Mouse (Mus musculus) cerebellum, adult 9-11 months (tissue): ENCODE measurements around the gene Grhpr.
A peak's percentile ranks its signal among the peaks of the same experiment; 100 is the strongest.
"Not testable (repeated sequence)": the region's sequence is repeated elsewhere in the genome, so short reads cannot be mapped to it uniquely, and the experiment has no call there.

Experiments used
- DNase-seq: peaks from one replicate; pipeline ENCODE4 v3.0.0; 2022

Grhpr gene

DNA sequence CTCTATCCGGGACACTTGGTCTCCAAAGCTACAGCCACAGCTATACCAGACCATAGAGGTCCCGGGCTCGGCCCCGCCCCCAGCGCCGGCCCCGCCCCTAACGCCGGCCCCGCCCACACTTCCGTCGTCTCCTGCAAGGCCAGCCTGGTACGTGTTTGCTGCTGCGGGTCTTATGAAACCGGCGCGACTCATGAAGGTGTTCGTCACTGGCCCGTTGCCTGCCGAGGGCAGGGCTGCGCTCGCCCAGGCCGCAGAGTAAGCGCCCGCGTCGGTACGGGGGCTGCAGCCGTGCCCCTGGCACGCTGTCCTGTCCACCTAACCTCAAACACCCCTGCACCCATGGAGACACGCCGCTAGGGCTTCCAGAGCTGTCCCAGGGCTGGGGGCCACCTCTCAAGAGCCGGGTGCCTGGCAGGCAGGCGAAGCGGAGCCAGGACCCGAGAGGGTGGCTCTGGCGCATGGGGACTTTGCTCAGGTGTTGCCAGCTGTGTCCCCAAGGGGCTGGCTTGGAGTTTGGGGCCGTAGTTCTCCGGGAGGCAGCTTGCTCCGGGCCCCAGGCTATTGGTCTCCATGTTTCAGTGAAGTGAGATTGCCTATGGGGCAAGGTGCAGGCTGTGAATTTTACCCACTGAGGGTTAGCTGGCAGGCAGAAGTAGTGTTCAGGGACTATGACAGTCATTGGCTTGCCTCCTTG, at the start of gene Grhpr:
Gene Grhpr (plus strand): TSS at position 116 of the 694 bp plus-strand sequence.
- peak; percentile 83 for DNase-seq

DNA sequence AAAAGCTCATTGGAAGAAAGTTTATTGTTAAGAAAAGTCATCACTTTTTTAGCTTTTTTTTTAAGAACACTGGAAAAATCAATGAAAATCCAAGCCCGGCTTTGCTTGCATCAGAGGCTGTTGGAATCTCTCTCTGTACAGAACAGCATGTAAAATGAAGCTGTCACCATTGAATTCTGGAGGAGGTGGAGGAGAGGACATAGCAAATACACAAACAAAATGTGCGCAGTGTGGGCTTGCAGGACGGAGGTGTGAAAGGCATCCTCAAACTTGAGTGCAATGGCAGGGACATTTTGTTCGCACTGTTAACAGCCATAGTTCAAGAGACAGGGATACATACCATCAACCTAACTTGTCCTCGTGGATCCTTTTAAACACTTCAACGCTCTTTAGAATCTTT, 49.5 kb upstream of the Grhpr start:
- DNase-seq = no peak

DNA sequence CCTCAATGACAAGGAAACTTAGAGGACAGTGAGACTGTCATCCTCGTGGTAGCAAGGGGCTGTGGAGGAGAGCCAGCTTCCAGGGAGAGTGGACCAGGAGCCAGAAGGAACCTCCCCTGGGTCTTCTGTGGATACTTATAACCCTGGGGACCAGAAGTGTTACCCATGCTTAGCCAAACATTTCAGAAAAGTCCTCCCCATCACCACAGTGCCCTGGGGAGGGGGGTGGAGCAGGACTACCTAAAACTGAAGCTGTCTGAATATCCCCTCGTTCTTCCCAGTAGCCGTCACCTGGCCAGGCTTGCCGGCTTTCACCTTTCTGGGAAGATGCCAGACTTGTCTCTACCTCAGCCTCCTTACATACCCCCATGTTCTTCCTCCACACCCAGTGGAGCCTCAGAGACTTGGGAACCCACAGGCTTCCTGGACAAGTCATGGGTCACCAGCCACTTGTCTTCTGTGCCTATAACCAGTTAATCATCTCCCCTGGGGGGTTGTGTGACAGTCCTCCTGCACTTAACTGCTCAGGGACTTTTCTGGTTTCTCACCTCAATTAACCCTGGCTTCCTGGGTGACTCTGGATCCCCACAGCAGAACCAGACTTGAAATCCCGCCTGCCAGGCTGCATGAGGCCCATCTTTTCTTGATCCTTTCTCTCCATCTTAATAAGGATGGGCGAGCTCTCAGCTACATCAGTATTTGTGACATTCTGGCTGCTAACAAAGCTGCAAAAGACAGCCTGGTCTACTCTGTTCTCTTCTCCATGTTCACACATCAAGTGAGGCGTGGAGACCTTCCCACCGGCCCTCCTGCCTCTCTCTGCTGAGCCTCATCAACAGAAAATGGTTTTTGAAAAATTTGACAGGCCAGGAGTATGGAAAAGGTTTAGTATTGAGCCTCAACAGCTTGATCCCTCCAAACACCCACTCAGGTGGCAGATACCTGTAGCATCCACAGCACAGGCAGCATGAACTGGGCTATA, 42.5 kb upstream of the Grhpr start:
- no peak for DNase-seq

DNA sequence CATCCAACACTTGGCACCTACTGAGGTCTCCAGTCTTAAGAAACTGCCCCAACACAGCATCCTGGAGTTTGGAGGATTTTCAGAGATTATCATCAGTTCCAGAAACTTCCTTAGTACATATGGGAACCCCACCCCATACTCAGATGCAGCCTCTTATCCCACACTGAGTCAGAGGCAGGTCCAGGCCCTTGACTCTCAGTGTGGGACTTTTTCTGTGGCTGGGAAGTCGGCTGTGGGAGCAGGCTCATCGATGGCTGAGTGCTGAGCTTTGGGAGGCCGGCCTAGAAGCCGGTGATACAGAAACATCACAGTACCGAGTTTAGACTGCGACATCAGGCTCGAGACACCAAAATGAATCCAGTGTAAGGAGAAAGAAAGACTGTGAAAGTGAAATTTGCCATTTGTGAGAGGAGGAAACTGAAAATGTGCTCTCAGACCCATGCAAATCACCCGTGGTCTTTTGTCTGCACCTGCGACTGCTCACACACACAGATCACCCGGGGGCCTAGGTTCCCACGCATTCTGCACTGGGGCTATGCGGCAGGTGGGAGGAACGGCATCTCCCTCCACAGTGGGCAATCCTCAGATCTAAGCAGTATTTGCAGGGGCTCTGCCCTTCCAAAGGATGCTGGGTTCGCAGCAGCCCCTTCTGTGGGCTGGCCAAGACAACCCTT, 41.5 kb upstream of the Grhpr start:
- no peak for DNase-seq

DNA sequence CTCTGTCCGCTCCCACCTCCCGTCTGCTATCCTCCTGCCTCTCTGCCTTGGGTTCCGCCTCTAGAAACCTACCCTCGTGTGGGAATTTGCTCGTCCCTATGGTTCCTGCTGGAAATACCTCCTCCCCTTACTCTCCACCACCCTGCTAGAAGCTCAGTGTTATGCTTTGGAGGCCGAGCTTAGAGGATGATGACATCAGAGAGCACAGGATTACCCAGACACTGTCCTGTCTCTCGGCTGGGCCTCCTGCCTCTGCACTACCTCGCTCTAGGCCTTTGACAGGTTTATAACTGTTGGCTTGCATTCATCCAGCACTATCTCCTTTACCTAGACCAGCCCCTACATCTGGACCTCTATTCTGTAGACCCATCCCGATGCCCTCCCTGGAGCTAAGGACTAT, 40.9 kb upstream of the Grhpr start:
- no peak for DNase-seq

DNA sequence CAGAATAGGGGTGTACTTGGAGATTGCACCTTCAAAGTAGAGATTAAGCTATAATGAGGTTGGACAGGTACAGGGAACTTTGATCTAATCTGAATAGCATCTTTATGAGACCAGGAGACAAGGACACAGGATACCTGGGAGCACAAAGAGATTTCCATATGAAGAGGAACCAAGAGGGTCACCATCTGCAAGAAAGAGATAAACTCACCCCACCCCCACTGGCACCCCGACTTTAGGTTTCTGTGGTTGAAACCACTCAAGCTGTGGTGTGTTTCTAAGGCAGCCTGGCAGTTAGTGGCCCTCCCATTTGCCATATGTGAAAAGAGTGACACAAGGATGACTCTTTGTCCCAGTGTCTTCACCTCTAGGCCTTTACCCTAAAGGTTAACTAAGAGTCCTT, 39.0 kb upstream of the Grhpr start:
- DNase-seq = no peak

DNA sequence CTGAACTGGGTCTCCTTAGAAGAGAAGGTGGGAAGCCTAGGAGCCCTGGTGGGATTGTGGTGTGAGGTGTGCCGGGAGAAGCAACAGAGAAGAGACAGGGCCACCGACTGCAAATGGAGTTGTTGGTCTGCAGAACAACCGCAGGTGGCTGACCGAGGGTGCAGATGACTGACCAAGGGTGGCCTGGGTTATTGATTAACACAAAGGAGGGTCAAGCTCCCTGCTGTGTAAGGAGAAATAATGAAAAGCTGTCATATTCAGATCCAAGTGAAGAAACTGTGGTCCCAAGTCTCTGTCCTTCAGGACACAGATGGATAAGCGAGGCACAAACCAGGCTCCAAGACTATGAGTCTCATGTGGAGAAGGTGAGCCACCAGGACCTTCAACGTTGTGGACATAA, 37.7 kb upstream of the Grhpr start:
- DNase-seq = no peak

DNA sequence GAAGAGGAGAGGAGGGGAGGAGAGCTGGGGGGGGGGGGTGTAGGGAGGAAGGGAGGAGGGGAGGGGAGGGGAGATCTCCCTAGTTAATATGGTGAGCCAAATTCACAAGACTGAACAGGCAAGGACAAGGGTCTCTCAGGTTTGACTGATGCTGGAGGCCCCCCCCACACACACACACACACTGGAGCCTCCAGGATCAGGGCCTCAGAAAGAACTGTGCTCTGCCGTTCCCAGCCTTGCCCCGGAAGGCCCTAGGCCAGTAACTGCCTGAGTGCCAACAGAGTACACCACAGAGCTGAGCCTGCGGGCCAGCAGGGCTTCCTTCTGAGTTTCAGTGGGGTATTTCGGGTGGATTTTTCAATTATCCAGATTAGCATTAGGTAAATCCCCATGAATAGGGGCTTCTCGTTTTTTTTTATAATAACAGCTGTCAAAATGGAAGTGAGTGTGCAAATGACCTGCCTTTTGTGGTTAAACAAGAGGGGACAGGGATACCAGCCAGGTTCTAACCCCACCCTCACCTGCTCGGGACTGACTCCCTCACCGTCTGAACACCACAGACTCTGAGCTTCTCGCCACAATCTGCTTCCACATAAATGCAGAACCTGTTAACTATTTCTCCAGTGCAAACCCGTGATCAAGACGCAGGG, 36.6 kb upstream of the Grhpr start:
- no peak for DNase-seq

DNA sequence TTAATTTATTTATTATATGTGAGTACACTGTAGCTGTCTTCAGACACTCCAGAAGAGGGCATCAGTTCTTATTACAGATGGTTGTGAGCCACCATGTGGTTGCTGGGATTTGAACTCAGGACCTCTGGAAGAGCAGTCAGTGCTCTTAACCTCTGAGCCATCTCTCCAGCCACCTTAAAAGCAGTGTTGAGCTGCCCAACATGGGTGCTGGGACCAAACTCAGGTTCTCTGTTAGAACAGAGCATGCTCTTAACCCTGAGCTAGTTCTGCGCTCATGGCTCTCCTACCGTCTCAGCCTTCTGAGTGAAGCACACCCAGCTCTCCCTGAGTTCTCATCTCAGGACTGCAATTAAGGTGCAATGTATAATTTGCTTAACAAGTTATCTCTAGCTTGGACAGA, 35.1 kb upstream of the Grhpr start:
- not testable (repeated sequence) for DNase-seq

DNA sequence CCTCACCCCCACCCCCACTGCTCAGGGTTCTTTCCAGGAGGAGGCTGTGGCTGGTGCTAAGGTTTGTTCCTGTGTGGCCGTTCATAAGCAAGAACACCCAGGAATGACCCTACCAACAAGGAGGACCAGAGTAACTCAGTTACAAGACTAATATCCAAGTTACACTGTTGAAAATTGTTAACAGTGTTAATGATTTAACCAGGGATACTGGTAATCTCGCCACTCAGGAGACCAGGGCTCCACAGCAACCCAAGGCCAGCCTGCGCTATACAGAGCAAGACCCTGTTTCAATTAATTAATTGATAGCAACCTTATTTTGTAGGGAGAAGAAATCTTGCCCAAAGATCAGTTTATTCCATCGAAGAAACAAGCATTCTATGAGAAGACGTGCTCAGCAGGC, 33.7 kb upstream of the Grhpr start:
- DNase-seq = no peak

DNA sequence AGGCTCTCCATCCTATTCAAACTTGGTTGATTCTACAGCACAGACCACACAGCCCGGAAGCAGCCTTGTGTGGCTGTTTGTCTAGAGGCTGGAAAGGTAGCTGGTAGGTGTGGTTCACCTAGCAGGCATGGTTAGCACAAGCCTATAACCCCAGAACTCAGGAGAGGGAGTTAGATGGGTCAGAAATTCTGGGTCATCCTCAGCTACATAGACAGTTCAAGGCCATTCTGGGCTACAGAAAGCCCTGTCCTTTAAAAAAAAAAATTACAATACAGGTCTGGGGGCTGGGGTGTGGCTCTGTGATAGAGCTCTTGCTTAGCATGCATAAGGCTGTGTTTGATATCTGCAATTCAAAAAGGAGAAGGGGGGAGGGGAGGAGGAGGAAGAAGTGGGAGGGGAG, 32.9 kb upstream of the Grhpr start:
- no peak for DNase-seq

DNA sequence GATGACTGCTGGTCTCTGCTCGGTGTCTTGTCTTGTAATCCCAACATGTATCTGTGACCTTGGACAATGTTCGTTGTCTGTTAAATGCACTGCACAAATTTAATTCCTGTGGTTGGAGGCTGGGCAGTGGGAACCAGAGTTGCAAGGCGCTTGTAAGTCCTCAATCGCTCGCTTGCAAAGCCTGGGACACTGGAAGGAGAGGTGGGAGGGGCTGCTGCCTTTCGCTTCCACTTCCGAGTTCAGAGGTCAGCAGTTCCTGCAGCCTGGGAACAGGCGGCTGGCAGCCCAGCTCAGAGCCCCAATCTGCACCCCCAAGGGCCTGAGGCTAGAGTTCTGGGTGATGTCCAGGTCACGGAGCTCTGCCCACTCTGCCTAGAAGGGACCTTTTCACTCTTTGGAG, 28.2 kb upstream of the Grhpr start:
- DNase-seq = no peak

DNA sequence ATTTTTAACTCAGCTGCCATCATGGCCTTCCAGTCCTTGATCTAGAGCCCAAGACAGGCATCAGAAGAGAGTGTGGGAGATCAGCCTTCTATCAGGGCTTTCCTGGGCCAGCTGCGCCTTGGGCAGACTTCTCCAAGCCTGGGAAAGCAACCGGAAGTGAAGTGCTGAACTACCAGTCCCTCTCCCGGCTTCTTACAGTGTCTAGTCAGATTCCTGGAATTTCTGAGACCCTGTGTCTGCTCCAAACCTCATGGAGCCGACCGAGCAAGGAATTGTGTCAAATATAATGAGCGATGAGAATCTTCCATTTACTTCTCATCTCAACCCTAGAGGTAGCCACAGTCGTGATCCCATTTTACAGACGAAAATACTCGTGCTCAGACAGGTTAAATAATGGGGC, 22.4 kb upstream of the Grhpr start:
- DNase-seq = no peak

DNA sequence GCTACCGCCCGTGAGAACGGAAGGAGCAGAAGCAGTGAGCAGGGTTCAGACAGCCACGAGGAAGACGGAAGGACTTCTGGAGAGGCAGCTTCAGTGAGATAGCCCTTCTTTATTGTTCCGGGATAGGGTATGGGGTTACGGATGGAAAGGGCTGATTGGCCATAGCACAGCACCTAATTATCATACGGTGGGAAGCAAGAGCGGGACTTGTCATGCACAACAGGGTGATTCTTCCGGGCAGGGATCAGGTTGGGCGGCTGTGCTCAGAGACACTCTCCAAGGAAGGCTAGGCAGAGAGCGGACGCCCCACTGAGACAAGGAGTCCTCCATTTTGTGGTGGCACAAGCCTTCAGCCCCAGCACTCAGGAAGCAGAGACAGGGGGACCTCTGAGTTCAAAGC, 22.0 kb upstream of the Grhpr start:
- no peak for DNase-seq

DNA sequence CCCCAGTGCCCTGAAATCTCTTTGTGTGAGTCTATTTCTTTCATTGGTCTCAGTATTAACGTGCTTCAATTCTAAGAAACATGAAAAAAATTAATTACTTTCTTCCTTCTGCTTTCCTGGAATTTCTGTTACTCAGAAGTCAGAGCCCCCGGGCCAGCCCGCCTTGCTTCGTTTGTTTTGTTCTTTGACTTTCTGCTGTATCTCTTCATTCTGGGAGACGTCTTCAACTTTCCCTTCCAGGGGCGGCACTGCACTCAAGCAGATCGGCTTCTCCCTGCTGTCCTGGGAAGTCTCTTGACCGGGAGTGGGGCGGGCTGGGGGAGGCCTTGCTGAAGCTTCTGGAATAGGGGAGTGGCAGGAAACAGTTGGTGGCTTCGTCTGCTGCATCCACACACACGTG, 18.0 kb upstream of the Grhpr start:
- no peak for DNase-seq

DNA sequence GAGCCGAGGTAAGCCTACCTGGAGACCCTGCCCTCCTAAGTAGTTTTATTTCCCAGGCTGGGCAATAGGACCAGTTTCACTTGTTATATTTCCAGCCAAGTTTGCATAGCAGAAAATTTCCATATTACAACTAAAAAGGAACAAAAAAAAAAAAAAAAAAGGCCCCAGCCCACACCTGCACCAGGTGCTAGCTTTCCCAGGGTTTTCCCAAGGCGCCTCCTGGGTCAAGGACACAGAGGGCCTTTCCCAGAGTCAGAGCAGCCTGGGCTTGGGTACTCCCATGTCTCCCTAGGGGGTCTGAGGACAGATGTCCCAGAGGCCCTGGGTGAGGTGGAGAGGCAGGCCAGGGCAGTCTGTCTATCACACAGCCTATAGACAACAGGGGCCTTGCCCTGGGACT, 16.0 kb upstream of the Grhpr start:
- DNase-seq = no peak

DNA sequence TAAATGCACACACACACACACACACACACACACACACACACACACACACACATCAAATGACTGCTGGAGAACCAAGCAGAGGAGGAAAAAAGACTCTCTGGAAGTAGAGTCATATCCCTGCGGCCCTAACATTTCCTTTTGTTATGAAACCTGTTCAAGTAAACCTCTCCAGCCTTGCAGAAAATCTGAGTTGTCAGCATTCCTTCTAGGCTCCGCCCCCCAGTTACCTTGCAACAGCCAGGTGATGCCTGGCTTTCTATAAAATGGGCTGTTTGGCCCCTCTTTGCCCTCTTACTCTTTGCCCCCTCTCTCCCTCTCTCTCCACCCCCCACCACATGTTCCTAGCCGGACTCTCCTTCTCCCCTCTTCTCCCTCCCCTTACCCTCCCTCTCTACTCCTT, 15.5 kb upstream of the Grhpr start:
- DNase-seq = no peak

DNA sequence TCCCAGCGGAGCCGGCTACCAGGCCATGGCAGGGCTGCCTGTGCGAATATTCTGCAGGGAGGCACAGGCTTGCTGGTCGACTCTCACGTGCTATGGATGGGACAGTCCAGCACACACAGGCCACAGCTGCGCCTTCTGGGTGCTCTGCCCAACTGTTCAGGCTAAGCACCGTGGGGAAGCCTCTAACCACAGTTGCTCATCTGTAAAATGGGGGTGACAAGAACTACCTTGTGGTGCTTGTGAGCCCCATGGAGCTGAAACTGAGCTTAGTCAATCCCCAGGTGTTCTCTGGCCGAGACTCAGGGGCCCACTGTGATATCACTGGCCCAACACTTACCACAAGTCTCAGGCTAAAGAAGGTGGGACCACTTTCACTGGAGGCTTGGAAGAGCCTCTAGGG, 13.8 kb upstream of the Grhpr start:
- no peak for DNase-seq

DNA sequence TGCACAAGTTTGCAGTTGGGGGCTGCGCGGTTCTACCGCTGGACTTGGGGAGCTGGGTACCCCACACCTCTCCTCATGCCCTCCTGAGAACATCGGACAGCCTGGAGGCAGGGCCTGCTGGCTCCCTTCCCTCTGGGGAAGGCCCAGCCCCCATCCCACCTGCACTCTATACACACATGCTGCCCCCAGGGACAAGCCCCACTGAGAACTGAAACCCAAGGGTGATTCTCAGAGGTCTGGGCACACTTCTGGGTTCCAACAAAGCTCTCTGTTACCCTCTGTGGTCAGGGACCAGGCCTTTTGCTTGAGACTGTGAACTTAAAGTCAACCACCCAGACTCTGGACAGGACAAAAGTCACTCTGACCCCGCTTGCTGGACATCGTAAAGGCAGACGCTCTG, 11.1 kb upstream of the Grhpr start:
- no peak for DNase-seq

DNA sequence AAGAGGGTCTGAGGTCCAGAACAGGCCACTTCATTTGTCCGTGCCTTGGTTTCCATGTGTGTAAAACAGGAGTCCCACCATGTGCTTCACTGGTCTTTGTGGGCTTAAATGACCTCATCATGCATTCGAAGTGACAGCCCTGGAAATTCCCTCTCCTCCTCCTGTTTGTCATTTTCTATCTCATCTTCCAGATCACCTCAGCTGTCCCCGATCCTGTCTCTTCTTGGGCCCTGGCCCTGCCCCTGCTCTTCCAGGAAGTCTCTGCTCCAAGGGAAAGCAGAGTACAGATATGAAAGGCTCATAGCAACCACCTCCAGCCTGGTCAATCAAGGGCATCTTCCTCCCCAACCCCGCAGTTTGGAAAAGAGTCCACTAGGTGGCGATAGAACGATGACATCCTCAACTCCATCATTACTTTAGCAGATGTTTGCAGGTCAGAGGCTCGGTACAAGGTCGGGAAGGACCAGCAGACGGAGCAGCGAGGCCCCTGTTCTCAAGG, 10.5 kb upstream of the Grhpr start:
- no peak for DNase-seq

DNA sequence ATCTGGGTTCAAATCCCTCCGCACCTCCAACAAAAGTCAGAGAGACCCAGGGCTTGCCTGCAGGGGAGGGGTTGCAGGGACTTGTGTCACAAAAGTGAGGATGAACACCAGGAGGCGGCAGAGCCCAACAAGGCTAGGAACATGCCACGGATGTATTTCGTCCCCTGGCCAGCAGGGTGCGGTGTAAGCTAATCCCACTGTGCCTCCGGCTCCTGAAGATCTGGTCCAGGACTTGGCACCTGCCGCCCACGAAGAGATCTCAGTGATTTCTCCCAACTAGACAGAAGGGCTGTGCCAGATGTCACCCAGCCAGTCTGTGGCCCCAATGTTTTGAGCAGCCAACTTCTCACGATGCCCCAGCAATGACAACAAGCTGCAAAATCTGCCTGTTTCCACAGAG, 7.7 kb upstream of the Grhpr start:
- DNase-seq = peak; percentile 90

DNA sequence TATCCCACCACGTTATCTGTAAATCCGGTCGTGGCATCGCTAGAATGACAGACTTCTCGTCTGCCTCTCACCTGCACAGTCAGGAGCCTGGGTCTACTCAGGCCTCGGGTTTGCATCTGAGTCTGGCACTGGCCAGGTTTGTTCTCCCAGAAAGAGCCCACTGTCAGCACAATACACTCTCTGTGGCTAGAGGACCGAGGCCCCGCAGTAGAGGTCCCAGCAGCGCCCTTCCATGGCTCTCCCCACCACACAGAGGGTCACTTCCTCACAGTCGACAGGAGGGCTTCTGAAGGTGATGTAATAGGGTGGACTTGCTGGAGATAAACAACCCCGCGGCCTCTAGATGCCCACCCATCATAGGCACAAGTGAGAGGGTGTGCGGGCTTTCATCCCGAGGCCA, 7.3 kb upstream of the Grhpr start:
- DNase-seq = no peak

DNA sequence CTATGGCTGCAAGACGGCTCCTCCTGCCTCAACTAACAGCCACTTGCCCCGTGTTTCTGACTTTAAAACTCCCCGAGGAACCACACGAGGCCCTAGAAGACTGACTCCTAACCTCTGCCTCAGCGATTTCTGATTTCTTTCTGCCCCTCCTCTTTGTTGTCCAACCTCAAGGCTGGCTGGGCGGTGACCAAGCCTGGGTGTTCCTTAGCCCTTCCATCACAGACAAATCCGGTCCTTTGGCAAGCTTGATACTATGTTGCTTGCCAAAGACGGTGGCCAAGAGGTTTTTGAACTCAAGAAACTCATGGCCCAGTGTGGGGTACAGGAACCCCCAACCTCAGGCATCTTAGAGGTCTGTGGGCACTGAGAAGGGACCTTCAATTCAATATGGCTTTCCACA, 6.9 kb upstream of the Grhpr start:
- DNase-seq = no peak
